Mouse (Mus musculus): ENCODE results near the gene Gm12666. TPM values are rescaled to one million over a fixed set of nuclear protein-coding genes. Genes with fewer than 3 reads are reported as not detected.
"Not testable (repeated sequence)": the region's sequence is repeated elsewhere in the genome, so short reads cannot be mapped to it uniquely, and the experiment has no call there.

Gene Gm12666
- not detected in 2 replicates for polyA plus RNA-seq (2015; fragmentation: Nextera tagmentation; extraction: Ambion mirVana)

GRCm38 (mm10) chr4:92191649-92192048 is at the start of gene Gm12666:
TSS of gene Gm12666 (minus strand) at chr4:92191749.
- H3K4me2 ChIP-seq; H3K4me1 ChIP-seq (replicated peaks); DNase-seq; H3K36me3 ChIP-seq; H3K9ac ChIP-seq; H3K4me3 ChIP-seq (replicated peaks); H3K9me3 ChIP-seq (replicated peaks); ATAC-seq (ENCODE audit: low read depth); H3K27me3 ChIP-seq; H3K27ac ChIP-seq: not testable (repeated sequence)
- 46% methylated on average over 1 of the region's 1 CpGs for WGBS (ENCODE audit: insufficient replicate concordance)

GRCm38 (mm10) chr4:92226326-92226725 is 34.8 kb upstream of the Gm12666 start:
- no peaks in the 10 kb centered on the region for H3K9me3 ChIP-seq (replicated peaks)
- no peaks in the 10 kb centered on the region for H3K4me1 ChIP-seq (replicated peaks)
- DNase-seq (no peak), ATAC-seq (ENCODE audit: low read depth) (no peak)
- no peak overlapping the region for H3K4me3 ChIP-seq (replicated peaks)
- H3K27ac ChIP-seq = no peak overlapping the region
- no peaks in the 10 kb centered on the region for H3K36me3 ChIP-seq
- WGBS (ENCODE audit: insufficient replicate concordance) = 76% methylated on average over 2 of the region's 2 CpGs
- H3K27me3 ChIP-seq = no peaks in the 10 kb centered on the region
- H3K4me2 ChIP-seq = no peak overlapping the region
- H3K9ac ChIP-seq = no peak overlapping the region

- Histone ChIP-seq H3K9me3 (replicated peaks) (no peaks in the 10 kb centered on the region), H3K27ac (no peak overlapping the region), H3K27me3 (no peaks in the 10 kb centered on the region), H3K9ac (no peak overlapping the region), H3K36me3 (no peaks in the 10 kb centered on the region), H3K4me3 (replicated peaks) (no peak overlapping the region), H3K4me2 (no peak overlapping the region), H3K4me1 (replicated peaks) (no peaks in the 10 kb centered on the region)
- ATAC-seq (ENCODE audit: low read depth) (no peak), DNase-seq (no peak)
- 42% methylated on average over 1 of the region's 1 CpGs for WGBS (ENCODE audit: insufficient replicate concordance)
Observed at GRCm38 (mm10) chr4:92216286-92216685, 24.7 kb upstream of the Gm12666 start.

GRCm38 (mm10) chr4:92152646-92153045 is 38.9 kb downstream of the Gm12666 start:
- DNase-seq (no peak), ATAC-seq (ENCODE audit: low read depth) (no peak)

GRCm38 (mm10) chr4:92147134-92147533 is 44.4 kb downstream of the Gm12666 start, which contains the start of gene Izumo3:
TSS of gene Izumo3 (minus strand) at chr4:92147234.
- no peak for DNase-seq

More at GRCm38 (mm10) chr4:92152646-92153045, 38.9 kb downstream of the Gm12666 start:
- H3K4me1 ChIP-seq (replicated peaks) = no peaks in the 10 kb centered on the region
- H3K9me3 ChIP-seq (replicated peaks) = no peaks in the 10 kb centered on the region; the same call in 1 of the 2 replicates
- H3K9ac ChIP-seq = no peak overlapping the region
- no peak overlapping the region for H3K4me3 ChIP-seq (replicated peaks)
- no peaks in the 10 kb centered on the region for H3K27me3 ChIP-seq
- H3K36me3 ChIP-seq = no peaks in the 10 kb centered on the region
- WGBS (ENCODE audit: insufficient replicate concordance) = 72% methylated on average over 1 of the region's 1 CpGs
- no peak overlapping the region for H3K27ac ChIP-seq
- no peak overlapping the region for H3K4me2 ChIP-seq

More at GRCm38 (mm10) chr4:92147134-92147533, 44.4 kb downstream of the Gm12666 start, which contains the start of gene Izumo3:
- Histone ChIP-seq H3K4me1 (replicated peaks) (no peaks in the 10 kb centered on the region), H3K36me3 (no peaks in the 10 kb centered on the region), H3K4me3 (replicated peaks) (no peak within 1 kb of the TSS), H3K27me3 (no peaks in the 10 kb centered on the region), H3K9ac (no peak within 1 kb of the TSS), H3K9me3 (replicated peaks) (no peaks in the 10 kb centered on the region), H3K27ac (no peak within 1 kb of the TSS), H3K4me2 (no peak within 1 kb of the TSS)
- no peak for ATAC-seq (ENCODE audit: low read depth)

Other genes starting within 250 kb of the Gm12666 start
- not detected in 2 replicates for gene Izumo3, start 44.5 kb downstream of the Gm12666 start, polyA plus RNA-seq (2015; fragmentation: Nextera tagmentation; extraction: Ambion mirVana)